Mouse (Mus musculus) frontal cortex, adult 2 months (tissue): Measurements from ENCODE around the gene Cbx1. TPM values are rescaled to one million over a fixed set of nuclear protein-coding genes. Genes with fewer than 3 reads are reported as not detected.

ENCODE experiments used
- DNase-seq, 2 experiments: peaks; one replicate each; pipeline ENCODE4 v3.0.0; 2022; ENCODE audit warnings: low spot score in 1 of 2; ENCODE audit errors: extremely low spot score in 1 of 2
- polyA plus RNA-seq: library from polyadenylated mRNA; depleted of rRNA; stranded (reverse); fragments of >200 nt; gene quantifications from 2 replicates; pipeline ENCODE4 v1.2.3, GENCODE M21; 2012

Cbx1 gene
- polyA plus RNA-seq, 1 experiment, result 42.8 TPM

DNA sequence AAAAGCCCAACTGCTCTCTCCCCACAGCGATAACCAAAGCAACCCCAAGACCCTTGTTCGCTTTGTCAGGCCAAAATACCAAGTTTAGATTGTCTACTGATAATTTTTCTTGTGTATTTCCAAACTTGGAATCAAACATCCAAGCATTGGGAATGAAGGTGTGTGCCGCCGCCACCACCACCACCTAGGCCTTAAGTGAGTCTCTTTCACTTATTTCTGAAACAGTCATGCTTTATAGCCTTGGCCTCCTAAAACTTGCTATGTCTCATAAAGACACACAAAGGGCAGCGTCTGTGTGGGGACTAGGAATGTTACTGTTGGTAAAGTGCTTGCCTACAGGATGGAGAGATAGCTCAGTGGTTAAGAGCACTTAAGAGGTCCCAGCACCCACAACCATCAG is 25.0 kb downstream of the Cbx1 start:
- no peak for DNase-seq

DNA sequence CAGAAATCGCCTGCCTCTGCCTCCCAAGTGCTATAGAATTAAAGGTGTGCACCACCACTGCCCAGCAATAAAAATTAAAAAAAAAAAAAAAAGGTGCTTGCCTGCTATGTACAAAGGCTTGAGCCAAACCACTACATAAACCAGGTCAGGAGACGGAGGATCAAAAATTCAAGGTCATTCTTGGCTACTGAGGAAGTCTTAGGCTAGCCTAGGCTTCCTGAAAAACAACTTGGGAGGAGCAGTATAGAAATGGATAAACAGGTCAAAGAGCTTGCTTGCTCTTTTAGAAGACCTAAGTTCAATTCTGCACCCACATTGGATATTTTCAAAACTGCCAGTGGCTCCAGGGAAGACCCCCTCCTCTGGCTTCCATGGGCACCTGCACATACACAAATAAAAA is 25.5 kb downstream of the Cbx1 start:
- no peak for DNase-seq

DNA sequence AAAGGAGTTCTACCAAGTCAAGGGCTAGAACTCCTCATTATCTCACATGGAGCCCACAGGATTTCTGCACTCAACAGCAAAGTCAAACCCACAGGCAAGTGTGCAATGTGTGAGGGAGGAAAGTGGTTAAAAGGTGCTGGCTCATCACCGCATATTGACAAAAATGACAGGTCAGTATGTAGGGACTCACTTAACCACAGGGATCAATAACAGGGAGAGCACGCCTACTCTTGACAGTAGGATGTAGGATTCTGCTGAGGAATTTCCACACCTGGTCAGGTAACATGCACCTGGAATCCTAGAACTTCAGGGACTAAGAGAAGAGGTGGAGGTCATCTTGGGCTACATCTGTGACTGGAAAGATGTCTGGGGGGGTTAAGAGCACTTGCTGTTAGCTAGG is 27.0 kb downstream of the Cbx1 start:
- DNase-seq, result no peak

DNA sequence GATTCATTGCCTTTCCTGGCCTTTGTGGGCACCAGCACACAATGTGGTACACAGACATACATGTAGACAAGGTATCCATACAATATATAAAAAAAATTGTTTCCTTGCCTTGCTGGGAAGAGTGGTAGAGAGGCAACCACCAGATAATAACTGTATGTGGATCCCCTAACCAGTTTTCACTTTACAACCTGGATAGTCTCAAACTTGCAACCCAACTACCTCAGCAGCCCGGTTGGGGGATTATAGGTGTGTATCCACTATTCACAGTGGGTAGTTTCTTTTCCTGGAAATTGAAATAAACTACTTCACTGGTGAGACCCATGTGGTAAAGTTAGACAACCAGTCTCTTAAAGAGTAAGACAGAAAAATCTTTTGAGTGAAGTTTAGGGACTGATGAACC is 27.6 kb downstream of the Cbx1 start:
- DNase-seq, result no peak

DNA sequence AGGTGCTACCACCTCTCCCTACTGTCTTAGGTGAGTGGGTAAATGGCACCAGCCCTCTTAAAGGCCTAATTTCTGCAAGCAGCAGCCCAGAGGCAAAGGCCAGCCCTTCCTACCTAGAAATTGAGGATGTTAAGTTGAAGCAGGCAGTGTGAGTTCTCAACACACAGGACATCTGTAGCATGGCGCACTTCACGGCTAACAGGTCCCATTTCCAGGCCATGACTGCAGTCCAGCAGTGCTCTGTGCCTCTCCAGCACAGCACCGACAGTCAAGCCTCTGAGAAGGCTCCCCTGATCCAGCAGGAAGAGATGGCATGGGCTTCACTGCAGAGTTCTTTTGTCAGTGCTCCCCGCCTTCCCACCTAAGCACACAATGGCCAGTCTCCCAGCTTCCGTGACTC is 28.1 kb downstream of the Cbx1 start:
- no peak for DNase-seq

DNA sequence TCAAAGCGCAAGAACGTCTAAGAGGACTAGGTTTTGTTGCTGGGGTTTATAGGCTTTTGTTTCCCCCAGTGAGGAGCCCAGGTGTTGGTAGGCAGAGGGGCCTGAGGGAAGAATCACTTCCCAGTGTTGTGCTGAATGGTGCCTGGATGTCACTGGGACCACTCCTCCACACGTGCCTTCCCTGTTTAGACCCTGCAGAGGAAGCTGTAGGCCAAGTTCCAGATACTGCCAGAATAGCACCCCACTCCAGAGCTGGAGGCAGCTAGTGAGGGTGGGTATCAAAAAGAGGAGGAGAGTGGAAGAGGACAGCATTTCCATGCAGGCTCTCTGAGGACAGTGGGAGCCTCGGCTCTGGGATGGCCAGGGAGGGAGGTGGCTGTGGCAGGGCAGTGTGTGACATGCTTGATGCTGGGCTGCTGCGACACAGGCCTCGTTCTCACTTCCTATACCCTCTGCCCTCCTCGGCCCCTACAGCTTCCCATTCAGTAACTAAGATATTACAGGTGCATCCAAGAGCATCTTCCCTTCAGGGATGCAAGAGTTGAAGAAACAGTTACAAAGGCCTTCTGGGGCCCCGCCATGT is 29.3 kb downstream of the Cbx1 start:
- DNase-seq, result no peak

DNA sequence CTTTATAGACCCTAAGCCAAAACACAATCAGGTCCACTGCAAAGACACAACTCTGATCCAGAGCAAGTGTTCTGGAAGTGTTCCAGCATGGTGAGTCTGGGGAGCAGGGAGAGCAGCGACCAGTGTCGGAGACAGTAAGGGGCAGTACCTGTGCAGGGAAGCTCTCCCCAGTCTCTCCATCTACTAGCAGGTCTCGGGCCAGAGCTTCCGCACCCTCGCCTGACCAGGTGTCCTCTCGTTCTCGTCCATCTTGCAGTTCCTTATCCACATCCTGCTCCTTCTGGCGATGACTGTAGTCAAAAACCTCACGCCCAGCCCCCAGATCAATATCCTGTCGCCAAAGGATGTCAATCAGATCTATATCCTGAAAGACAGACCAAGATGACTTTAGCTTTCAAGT is 33.0 kb downstream of the Cbx1 start:
- DNase-seq, result no peak

DNA sequence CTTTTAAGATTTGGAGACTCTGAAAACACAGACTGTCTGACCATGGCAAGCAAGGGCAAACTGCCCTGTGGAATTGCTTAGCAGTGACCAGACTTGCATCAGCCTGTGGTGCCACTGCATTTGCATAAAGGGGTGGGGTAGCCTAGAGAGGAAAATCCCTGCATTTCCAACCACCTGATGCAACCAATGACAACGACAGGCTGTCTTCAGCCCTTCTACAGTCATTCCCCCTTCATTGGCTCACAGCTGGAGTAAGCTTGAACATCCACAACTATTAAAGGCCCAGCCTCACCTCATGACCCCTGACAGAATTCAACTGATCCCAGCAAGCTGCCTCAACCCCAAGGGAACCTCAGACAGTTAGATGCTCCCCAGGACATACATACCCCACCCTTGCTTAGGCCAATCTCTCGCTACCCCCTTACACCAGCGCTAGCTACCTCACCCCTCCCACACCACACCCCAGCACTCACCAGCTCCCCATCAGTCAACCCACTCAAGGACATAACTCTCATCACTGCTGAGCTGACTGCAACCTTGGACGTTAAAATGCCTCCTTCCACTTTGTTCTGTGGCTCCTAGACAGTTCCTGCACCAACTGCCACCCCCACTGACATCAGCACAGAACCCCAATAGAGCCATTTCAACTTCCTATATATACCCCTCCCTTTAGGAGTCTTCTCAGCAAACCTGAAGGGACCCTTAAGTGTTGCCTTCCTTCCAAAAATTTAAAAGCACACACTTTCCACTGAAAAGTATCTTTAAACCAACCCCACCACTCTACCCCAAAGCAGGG is 33.9 kb downstream of the Cbx1 start:
- DNase-seq, result no peak

DNA sequence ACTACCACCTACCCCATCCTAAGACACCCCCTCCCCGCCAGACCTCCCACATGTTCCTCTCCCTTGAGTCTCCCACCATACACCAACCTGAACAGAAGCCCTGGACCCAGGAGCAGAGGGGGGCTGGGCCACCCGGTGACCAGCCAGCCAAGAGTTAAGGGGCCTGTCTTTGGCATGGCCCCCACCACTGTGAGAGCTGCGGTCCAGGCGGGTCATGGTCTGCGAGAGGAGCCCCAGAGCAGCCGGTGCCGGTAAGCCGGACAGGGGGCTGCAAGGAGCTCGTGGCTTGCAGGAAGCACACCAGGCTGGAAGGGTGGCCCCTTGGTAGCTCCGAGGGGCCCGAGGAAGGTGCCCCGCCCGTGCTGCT is 34.5 kb downstream of the Cbx1 start:
- no peak for DNase-seq

DNA sequence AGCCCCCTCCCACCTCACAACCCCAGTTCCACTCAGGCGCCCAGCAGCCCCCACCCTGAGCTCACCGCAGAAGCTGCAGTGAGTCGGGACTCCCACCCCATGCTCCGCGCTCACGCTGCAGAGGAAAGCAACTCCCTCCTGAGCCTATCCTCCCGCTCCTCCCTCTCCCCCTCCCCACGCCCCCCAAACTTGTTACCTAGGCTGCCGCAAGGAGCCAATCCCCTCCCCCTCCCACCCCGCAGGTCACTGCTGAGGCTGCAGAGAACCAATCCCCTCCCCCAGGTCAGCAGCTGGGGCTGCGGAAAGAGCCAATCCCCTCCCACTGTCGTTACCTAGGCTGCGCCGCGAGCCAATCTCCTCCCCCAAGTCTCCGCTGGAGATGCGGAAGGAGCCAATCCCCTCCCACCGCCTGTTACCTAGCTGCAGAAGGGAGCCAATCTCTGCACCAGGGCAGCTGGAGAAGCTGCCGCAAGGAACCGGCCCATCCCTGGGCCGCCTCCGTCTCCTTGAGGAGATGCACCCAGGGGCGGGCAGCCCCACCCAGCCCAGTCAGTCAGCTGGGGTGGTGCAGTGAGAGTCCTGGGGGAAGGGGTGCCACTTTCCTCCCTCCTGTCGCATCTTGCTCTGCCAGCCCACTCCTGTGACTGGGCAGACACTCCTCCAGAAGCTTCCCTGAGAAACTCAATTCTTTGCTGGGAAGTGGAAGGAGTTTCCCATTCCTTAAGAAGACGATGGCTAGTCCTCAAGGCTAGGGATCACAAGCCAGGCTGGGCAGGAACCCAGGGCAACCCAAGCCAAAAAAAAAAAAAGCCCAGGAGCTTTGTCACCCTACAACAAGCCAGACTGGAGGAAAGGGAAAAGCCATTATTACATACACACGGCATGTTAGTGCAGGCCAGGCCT is 35.2 kb downstream of the Cbx1 start:
- DNase-seq, result peak; percentile 91

DNA sequence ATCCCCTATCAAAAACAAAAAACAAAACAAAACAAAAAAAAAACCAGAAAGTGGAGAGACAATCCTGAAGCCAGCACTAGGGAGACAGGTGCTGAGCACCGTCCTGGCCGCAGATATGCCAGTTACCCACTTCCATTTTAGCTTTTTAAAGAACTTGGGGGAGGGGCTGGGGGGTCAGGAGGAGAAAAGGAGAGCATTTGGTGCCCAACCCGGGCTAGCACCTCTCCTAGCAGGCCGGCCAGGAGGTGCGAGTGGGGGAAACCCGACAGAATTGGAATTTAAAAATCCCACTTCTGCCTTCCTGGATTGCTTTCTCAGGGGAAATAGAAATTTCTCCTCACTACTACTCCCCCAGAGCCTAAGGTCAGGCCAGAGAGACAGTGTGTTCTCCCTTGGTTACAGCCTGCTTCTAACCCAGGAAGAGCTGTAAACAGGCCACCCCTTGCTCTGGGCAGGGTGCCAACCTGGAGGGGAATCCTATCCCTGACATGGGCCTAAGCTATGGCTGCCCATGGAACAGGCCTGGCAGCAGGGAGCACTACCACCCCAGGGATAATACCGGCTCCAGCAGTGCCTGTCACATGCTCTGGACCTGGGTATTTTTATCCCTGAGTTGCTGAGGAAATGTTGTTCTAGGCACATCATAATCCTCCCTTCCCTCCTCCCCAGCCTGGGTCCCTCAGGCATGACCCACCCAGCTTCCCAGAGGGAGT is 36.0 kb downstream of the Cbx1 start:
- peak in 1 of 2 experiments; percentile 53 for DNase-seq

DNA sequence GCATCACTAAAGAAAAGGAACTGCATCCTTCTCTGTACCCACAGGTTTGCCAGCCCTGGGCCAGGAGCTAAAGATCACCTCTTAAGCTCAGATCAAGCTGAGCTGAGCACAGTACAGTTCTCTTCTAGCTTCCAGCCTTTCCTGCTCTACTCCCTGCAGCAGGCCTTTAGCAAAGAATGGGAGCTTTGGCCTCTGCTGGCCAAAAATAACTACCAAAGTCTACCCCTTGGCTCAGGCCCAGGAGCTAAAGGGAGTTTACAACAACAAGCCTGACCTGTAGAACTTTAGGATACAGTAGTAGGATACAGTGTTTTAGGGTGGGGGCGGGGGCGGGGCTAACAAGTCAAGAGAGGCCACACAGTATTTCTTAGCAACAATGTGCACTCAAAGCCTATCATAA is 37.6 kb downstream of the Cbx1 start:
- DNase-seq, result no peak

DNA sequence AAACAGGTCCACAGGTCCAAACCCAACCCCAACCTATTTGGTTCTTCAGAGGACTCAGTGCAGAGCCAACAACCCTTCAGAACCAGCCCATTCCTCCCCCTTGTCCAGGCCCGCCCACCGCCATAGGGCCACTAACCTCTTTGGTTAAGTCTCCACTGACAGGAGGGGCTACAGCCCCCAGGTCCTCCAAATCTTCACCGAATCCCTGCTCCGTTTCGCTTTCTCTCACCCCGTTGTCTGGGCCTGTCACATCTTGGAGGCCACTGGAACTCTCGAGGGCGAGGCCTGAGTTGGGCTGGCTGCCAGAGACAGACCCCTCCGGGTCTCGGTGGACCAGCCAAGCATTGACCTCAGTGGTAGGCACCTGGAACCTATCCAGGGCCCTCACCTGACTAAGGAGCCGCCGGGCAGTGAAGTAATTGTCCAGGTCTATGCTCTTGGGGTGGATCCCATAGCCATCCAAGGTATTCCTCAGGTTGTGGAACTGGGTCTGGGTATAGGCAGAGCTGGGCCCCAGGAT is 38.2 kb downstream of the Cbx1 start:
- no peak for DNase-seq

DNA sequence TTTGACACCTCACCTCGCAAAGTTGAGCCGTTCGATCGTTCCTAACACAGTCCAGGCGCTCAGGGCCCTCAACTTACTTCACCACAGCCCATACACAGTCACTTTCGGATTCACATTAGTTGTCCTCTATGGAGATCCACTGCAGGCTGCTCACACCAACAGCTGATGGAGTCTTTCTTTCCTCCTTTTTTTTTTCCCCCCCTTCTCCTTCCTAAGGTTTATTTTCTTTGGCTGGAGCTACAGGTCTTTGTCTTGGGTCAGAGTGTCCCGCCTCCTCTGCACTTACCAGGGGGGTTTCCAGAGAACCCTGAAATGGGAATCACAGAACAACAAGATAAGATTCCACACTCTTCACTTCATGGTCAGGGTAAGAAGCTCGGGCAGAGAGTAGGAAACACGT is 39.0 kb downstream of the Cbx1 start:
- DNase-seq, result no peak

DNA sequence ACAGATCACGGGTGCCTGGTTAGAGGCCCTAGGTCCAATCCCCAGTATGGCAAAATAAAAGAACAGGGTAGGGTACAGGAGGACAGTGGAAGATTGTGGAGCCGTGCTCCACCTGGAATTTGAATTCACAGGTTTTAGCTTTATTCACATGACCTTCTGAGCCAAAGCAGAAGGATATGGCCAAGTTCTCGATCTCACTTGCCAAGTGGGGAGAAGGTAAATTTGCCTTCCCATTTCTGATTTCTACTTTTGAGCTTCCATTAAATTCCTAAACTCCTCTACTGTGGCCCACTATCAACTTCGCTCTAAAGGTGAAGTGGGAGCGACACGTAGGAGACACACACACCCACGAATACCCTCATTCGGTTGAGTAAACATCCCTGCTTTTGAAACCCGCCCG is 40.0 kb downstream of the Cbx1 start:
- no peak for DNase-seq

DNA sequence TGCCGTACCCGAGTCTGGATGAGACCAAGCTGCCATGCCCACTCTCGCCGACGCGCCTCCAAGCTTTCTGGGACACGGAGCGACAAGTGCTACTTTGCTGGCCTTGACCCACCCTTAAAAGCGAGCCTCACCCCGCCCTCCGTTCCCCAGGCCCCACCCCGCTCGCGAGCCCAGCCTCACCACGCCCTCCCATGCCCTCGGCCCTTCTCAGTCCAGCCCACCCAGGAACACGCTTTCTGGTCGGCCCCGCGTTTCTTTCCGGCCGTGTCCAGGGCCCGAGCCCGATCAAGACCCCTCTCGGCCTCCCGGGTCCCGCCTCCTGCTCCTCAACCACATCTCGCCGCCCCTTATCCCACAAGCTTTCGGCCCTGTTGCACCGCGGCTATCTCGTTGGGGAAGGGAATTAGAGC is 40.5 kb downstream of the Cbx1 start:
- peak; percentile 46 to 62 for DNase-seq

DNA sequence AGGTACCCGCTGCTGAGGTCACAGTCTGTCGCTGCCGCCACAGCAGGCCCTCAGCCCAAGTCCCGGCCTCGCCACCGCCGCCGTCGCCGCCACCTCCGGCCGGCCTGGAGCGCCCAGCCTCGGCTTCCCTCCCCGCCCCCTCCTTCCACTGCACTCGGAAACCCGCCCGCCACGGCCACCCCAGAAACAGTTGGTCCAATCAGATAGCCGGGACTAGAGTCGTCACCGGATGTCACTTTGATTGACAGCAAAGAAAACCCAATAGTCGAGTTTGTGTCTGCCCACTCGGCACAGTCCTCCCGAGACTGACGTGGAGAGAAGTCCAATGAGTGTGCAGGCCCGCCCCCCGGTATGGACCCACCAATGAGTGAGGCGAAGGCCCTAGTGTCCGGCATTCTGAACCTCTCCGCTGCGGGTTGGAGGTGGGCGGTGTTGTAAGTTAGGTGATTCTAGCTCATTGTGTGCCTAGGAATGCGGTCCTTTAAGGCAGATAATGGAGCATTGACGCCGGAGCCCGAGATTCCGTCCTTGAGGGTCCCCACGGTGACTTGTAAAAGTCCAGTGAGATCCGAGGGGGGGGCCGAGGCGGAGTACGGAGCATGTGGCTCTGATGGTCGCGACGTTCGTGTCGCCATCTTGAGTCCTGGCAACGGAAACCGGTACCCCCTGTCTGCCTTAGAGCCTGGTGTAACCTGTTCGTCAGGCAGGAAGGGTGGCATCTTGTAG is 41.0 kb downstream of the Cbx1 start, which contains the start of gene Nfe2l1:
TSS of gene Nfe2l1 (minus strand) at position 156 of the 726 bp plus-strand sequence.
- peak; percentile 99 to 100 for DNase-seq

DNA sequence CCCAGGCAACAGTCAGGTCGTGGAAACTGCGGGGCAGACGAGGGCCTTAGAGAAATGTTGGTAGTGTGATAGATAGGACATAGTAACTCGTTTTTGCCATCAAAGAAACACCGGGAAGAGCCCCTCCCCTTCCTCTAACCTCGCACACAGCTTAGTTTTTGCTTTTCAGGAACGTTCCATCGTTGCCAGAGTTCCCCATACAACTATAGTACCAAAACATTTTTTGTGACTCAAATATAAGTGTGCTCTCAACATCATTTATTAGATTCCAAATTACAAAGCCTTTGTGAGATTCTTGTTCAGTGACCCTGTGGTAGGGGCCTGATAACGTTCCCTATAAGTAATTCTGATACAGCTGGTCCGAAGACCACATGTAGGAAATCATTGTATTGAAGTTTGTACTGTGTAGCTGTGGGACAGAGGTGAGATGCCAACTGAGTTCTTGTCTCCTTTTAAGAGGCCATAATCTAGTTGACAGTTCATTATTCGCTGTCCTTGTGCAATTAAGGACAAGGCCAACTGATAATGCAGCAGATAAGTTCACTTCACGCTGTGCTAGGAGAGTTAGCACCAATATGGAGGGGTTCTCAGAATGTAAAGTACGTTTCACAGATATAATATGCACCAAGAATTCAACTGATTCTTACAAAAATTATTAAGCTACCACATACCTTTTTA is 41.8 kb downstream of the Cbx1 start:
- no peak for DNase-seq

DNA sequence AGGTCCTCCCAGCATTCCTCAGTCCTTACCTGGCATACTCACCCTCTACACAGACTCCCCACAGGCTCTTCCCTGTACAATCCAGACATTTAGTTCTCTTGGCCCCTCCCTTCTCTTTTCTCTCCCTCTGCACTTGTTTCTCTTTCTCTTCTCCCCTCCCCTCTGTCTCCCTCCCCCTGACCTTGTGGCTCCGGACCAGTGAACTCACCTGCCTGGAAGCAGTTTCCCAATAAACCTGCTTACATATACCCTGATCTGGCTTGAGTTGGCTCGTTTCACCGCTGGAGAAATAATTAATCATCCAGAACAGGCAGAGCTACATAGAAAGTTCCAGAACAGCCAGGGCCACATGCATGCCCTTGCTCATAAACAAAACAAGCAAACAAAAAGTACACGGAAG is 42.6 kb downstream of the Cbx1 start:
- DNase-seq, result no peak
